Mouse (Mus musculus): Measurements from ENCODE around the gene Krt36.

Krt36 gene

GRCm38 (mm10) chr11:100112935-100113741 lies 7.7 kb upstream of the Krt36 start:
- TF ChIP-seq GATA4 (IDR thresholded peaks at IDR 0.05; ENCODE audit: insufficient replicate concordance, low read length), result no peak

DNA sequence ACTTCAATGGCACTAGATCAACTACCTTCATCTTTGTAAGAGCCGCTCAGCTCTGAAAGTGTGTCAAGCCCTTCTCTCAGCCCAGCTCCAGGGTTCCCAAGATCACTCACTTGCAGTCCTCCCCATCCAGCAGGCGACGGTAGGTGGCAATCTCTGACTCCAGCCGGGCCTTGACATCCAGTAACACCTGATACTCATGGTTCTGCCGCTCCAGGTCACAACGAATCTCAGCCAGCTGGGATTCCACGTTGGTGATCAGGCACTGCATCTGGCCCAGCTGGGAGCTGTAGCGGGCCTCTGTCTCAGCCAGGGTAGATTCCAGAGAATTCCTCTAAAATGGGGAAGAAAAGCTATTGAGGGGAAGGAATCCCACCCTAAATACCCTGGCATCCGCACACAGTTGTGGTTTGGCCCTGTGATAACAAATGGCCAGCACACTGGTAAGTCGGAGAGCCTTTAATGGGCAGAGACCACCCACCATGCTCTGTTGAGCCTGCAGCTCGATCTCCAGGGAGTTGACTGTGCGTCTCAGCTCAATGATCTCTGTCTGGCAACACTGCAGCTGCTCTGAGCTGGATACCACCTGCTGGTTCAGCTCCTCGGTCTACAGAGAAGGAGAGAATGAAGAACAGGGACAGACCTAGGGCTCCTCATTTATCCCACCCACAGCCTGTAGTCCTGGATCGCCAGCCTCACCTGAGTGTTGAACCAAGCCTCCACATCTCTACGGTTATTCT lies 2.6 kb downstream of the Krt36 start:
- TF ChIP-seq GATA4 (IDR thresholded peaks at IDR 0.05; ENCODE audit: insufficient replicate concordance, low read length), result no peak

DNA sequence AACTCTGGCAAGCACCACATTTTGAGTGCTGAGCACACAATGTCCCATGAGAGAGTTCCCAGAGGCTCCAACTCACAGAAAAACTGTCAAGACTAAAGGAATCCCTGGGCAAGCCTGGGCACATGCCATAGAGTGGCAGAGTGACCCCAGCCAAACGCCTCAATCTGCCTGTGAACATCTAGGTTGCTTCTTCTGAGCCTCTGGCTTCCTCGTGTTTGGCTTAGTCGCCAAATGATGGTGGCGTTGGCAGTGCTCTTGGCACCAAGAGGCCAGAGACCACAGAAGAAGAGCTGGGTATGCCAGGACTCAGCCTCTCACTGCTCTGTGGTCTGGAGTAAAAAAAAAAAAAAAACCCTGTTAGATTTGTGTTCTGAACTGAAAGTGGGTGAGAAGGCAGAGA lies 5.0 kb downstream of the Krt36 start:
- TF ChIP-seq GATA4 (IDR thresholded peaks at IDR 0.05; ENCODE audit: insufficient replicate concordance, low read length), result no peak

GRCm38 (mm10) chr11:100097819-100098218 lies 7.6 kb downstream of the Krt36 start:
- TF ChIP-seq GATA4 (IDR thresholded peaks at IDR 0.05; ENCODE audit: insufficient replicate concordance, low read length), result no peak

DNA sequence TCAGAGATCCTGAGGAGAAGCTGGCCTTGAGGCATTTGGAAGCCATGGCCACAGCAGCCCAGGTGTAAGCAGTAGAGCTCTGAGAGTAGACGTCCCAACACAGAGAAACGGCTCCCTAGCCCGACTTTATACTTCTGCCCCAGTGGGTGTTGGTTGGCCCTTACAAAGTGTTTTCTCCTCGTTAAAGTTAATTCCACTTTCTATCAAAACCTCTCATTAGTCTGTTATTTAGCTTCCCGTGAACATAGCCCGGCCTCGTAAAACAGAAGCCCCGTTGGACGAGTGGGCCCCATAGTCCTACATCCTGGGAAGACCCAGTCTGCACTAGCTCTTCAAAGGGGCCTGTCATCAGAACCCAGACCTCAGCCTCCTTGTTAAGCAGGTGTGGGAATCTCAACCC lies 9.3 kb downstream of the Krt36 start, which contains the start of gene Krt35:
Gene Krt35 (minus strand): TSS at position 101 of the 400 bp plus-strand sequence.
- TF ChIP-seq GATA4 (IDR thresholded peaks at IDR 0.05; ENCODE audit: insufficient replicate concordance, low read length), result no peak

- TF ChIP-seq GATA4 (IDR thresholded peaks at IDR 0.05; ENCODE audit: insufficient replicate concordance, low read length), result no peak
Observed at GRCm38 (mm10) chr11:100088378-100089025, 16.9 kb downstream of the Krt36 start.

DNA sequence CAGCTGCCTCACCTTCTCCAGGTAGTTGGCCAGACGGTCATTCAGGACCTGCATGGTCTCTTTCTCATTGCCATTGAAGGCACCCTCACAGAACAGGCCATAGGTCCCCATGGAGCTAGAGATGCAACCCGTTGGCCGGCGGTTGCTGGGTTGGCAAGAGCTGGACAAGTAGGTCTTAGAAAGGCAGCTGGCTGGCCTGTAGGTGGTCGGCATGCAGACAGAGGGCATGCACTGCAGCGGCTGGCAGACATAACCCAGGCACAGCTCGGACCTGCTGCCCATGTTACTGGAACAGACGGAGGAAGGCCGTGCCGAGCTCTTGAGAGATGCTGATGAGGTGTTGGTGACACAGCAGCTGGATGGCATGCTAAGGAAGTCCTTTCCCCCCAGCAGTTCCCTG lies 17.6 kb downstream of the Krt36 start, which contains the start of gene Krt32:
Gene Krt32 (minus strand): TSS at position 366 of the 400 bp plus-strand sequence.
- no peak for TF ChIP-seq GATA4 (IDR thresholded peaks at IDR 0.05; ENCODE audit: insufficient replicate concordance, low read length)

- TF ChIP-seq GATA4 (IDR thresholded peaks at IDR 0.05; ENCODE audit: insufficient replicate concordance, low read length), result no peak
Observed at GRCm38 (mm10) chr11:100073873-100074272, 31.6 kb downstream of the Krt36 start.

DNA sequence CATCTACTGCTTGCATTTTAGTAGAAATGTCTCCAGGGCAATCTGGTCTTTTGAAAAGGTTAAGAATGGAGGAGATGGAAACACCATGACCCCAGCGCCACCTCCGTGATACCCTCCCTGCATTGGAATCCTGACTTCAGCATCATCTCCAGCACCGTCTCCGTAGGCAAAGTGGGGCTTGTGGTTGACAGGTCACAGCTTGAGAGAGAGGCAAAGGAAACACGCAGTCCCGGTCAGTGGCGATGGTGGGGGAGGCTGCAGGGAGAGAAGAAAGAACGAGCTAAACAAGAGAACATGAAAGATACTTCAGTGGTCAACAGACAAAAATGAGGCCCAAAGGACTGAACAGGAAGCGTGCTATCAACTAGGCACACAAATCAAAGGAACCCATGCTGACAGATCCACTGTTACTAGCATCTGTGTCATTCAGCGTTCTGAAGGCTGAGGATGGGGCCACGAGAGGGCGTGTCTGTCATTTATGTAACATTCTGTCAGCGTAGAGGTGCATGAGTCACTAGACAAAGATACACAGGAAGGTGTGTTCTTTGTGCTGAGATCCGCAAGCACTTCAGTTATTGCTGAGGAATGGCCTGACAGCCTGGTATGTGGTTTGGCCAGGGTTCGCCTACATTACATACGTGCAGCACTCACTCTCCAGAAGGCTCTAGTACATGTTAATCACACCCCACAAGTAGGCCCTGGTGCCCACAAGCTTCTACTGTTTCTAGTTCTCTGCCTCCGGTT lies 38.0 kb downstream of the Krt36 start:
- TF ChIP-seq GATA4 (IDR thresholded peaks at IDR 0.05; ENCODE audit: insufficient replicate concordance, low read length), result no peak

DNA sequence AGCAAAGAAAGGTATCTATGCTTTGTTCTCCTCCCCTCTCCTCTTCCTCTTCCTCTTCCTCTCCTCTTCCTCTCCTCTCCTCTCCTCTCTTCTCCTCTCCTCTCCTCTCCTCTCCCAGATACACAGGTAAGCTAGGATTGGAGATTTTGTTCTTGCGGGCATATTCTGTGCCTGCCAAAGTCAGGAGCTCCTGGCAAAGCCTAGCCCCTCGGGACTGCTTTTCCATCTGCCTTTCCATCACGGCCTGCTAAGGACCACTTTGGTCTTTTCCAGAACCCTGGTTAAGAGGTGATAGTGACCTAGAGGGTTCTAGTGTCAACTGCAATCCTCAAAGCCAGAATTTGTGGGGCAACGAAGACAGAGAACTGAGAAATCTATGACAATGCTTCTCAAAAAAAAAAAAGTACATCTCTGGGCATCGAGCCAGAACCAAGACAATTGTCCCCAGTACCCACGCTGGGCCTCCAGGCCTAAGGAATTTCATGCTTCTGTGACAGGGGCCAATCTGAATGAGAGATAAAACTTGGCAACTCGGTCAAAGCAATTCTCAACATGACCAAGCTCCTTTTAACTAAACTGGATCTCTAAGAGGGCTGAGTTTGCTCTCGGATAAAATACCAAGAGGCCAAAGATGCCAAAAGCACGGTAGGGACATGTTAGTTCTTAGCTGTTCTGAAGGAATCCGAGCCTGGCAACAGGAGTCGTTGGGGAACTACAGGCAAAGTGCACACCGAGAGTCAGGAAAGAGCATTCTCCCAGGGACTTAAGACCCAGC lies 39.0 kb downstream of the Krt36 start:
- TF ChIP-seq GATA4 (IDR thresholded peaks at IDR 0.05; ENCODE audit: insufficient replicate concordance, low read length), result no peak

GRCm38 (mm10) chr11:100058875-100059274 lies 46.6 kb downstream of the Krt36 start:
- TF ChIP-seq GATA4 (IDR thresholded peaks at IDR 0.05; ENCODE audit: insufficient replicate concordance, low read length), result no peak

DNA sequence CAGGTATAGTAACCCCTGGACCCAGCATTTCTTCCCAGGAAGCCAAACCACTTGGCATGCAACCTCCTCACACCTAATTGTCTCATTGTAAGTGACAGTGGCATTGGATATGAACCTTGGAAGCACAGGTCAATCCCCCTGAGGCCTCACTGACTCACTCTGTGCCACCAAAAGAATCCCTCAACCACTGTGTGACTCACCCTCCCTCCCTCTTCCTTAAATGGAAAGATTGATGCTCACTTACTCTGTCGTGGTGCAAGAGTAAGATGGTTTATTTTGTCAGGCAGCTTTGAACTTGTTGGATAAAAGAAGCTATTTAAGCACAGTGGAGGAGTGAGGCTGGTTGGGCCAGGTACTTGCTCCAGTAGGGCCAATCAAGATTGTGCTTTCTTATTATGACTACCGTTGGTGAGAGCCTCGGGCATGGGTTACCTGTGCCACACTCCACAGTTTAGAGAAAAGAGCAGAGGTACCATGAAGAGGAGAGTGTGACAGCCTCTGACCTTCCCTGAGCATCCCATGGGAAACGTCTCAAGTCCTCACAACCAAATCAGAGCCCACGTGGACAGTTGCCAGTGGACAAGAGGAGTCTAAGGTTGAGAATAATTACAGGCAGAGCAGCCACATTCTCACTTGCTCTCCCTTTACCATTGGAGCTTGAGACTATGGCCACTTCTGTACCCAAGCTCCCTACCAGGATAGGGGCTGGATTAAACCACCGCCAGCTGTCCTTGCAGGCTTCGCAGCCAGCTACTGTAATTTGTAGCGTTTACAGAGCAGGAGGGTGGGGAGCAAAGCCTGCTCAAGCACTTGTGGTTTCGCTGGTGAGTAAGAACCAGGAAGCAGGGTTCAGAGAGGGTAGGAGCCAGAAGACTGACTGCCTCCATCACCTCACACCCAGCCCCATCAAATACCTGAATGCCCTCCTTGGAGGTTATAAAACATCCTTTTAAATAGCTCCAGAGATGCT lies 49.5 kb downstream of the Krt36 start:
- TF ChIP-seq GATA4 (IDR thresholded peaks at IDR 0.05; ENCODE audit: insufficient replicate concordance, low read length), result no peak
